Mouse (Mus musculus) CH12.LX (cell line): ENCODE measurements around the gene Pja2.

Source experiments
- CTCF ChIP-seq, 2 experiments: IDR thresholded peaks in 1 of 2; conservative IDR thresholded peaks in 1 of 2; 2 replicates each; pipeline ENCODE4 v1.5.1; 2011 to 2012; ENCODE audit warnings: low read depth in 2 of 2, low read length in 2 of 2, improper control_type of control experiment in 1 of 2, inconsistent platforms in 1 of 2, mild to moderate bottlenecking in 1 of 2, moderate library complexity in 1 of 2
- GABPA ChIP-seq: IDR thresholded peaks from 2 replicates; pipeline ENCODE4 v1.6.1; 2012; ENCODE audit warnings: low read depth, low read length, improper control_type of control experiment, inconsistent platforms; ENCODE audit not compliant: insufficient replicate concordance
- HCFC1 ChIP-seq: IDR thresholded peaks from 2 replicates; pipeline ENCODE4 v1.6.1; 2012; ENCODE audit warnings: low read depth, mild to moderate bottlenecking, inconsistent platforms, low read length, improper control_type of control experiment
- IRF4 ChIP-seq: IDR thresholded peaks from 2 replicates; pipeline ENCODE4 v1.6.1; 2014; ENCODE audit warnings: low read depth, mild to moderate bottlenecking, inconsistent platforms, low read length, improper control_type of control experiment
- MAX ChIP-seq: IDR thresholded peaks from 2 replicates; pipeline ENCODE4 v1.6.1; 2011; ENCODE audit warnings: low read length, improper control_type of control experiment
- POLR2A ChIP-seq: IDR thresholded peaks from 2 replicates; pipeline ENCODE4 v1.6.1; 2011; ENCODE audit warnings: low read depth, mild to moderate bottlenecking, improper control_type of control experiment, low read length
- SMC3 ChIP-seq: IDR thresholded peaks from 2 replicates; pipeline ENCODE4 v1.6.1; 2011; ENCODE audit warnings: low read depth, low read length, improper control_type of control experiment
- TBP ChIP-seq: conservative IDR thresholded peaks from 2 replicates; pipeline ENCODE4 v1.6.1; 2011; ENCODE audit warnings: low read depth, low read length, improper control_type of control experiment
- TCF12 ChIP-seq: IDR thresholded peaks from 2 replicates; pipeline ENCODE4 v1.6.1; 2014; ENCODE audit warnings: low read depth, mild to moderate bottlenecking, inconsistent platforms, low read length, improper control_type of control experiment

DNA sequence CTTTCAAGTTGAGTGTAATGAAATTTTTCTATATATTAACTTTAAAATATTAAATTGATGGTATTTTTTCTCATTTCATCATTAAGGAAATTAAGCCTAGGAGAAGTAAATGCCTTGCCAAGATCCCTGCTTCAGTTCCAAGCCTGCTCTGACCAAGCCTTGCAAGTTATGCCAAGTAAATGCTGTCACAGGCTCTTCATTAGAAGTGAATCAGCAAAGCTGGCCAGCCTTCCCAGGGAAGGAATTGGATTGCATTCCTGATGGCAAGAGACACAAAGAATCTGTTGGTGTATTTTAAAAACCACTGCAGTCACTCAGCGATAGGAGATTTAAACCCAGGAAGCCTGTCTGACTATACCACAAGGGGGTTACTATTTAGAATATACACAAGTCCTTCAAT is 32.0 kb upstream of the Pja2 start:
- TF ChIP-seq POLR2A (no peak), HCFC1 (no peak), SMC3 (no peak), MAX (no peak), TBP (no peak), IRF4 (no peak), CTCF (conservative IDR thresholded peaks at IDR 0.05 in 1 of 2, IDR thresholded peaks at IDR 0.05 in 1 of 2; ENCODE audit: low read depth in 2 of 2, low read length in 2 of 2) (no peak), GABPA (no peak), TCF12 (no peak)
